Mouse (Mus musculus): ENCODE results near the gene Reck. TPM values are rescaled to one million over a fixed set of nuclear protein-coding genes. Genes with fewer than 3 reads are reported as not detected.

Gene Reck
- 3.9 TPM for polyA plus RNA-seq (2015; fragmentation: Illumina TruSeq; extraction: RNeasy Lipid Tissue Mini Kit (QIAGEN cat#74804); ENCODE audit: insufficient read depth, low read depth, low replicate concordance)

DNA sequence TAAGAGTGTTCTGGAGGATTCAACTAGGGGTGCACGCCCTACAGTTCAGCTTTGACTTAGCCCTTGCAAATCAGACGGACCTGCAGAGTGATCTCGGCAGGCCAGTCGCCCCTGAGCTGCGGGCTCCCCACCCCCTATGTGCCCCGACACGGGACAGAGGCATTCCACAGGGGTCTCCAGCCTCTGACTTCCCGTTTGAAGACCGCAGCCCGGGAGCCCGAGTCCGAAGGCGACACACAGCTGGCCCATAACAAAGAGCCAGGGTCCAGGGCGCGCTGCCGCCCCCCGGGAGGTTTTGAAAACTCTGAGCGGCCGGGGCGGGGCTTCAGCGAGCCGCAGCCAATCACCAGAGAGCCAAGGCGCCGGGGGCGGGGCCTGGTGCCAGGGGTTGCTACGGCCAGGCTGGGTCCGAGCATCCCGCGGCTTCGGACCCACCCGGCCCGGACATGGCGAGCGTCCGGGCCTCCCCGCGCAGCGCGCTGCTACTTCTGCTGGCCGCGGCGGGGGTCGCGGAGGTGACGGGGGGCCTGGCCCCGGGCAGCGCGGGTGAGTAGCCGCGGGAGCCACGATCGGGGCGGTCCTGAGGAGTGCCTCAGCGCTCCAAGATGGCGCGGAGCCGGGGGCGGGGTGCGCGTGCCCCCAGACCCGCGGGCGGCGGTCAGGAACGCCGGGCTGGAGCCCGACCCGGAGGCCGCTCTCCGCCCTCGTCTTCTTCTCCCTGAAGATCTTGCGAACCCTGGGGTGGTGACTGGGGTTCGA is at the start of gene Reck:
Gene Reck, plus strand, starts transcription at position 371 of the 759 bp plus-strand sequence.

DNA sequence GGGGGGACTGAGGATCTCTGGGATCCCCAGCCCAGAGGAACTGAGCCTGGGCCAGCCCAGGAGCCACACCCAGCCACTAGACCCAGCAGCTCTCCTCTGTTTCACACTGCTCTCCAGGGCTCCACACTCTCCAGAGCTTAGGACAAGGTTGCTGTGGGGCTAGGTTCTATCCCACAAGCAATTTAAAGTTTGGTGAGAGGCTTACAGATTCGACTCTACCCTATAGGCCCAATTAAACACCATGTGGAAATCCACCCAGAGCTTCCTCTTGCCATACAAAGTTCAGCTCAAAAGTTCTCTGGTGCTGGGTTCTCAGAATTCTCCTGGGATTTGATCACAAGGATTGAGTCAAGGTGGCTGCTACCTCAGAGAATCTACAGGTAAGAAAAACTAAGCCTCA is 35.2 kb upstream of the Reck start, which contains the start of gene Olfr157:
Gene Olfr157, minus strand, starts transcription at position 101 of the 400 bp plus-strand sequence.

DNA sequence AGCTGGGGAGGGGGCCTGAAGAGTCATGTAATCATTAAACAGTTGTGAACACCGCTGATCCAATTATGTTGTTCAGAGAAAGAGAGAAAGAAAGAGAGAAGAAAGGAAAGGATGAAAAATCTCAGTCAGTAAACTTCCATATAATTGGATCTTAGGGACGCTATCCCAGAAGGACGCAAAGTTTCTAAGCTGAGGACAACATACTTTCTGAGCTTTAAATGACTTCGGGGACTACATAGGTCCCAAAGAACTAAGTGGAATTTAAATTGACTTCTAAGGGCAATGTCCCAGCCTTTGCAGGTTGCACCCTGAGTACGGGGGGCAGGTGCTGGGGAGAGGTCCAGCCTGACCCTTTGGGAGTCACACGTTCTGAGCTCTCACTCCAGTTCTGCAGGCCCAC is 24.1 kb upstream of the Reck start, which contains the start of gene Olfr155:
Gene Olfr155, plus strand, starts transcription at position 301 of the 400 bp plus-strand sequence.

DNA sequence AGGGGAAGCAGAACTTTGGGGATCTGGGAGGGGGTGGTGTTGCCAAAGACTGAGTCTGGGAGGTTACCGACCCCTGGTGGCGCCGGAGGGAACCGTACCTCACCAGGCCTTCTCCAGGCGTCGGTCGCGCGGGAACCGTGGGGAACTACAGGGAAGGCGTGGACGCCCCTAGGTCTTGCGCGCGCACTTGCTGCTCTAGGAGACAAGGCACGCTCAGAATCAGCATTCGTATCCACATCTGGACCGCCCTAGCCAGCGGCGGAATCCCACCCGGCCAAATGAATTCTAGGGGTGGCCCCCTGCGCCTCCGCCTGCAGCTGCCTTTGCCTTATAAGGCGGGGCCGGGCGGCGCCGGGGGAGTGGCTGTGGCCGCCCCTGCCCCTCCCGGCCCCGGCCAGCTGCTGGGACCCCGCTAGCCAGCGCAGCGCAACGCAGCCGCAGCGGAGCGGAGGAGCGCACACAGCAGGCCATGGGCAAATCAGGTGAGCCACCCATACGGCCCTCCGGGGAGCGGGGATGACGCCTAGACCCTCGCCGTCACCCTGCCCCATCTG is 82.0 kb downstream of the Reck start, which contains the start of gene Glipr2:
Gene Glipr2, plus strand, starts transcription at position 110 of the 554 bp plus-strand sequence.

DNA sequence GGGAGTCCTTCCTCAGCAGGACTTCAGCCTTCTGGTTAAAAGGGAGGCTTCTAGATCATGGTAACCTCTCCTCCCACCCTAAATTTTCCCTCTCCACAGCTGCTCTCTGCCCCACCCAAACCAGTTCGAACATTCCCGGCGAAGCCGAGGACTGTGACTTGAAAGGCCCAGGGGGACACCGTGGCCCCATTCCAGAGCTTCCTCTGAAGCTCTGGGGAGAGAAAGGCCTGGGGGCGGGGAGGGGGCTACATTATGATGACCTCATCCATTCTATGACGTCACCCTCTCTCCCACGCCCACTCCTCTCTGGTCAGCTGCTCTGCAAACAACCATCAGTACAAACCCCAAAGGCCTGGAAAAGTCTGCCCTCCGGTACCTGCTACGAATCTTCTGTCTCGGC is 107.9 kb downstream of the Reck start, which contains the start of gene Ccin:
Gene Ccin, plus strand, starts transcription at position 303 of the 400 bp plus-strand sequence.

Other genes with a start within 250 kb of the Reck start
- gene Npr2, start 243.6 kb upstream of the Reck start, polyA plus RNA-seq (2015; fragmentation: Illumina TruSeq; extraction: RNeasy Lipid Tissue Mini Kit (QIAGEN cat#74804); ENCODE audit: insufficient read depth, low read depth, low replicate concordance): 10.7 TPM
- 1.1 TPM for gene Spag8, start 221.9 kb upstream of the Reck start, polyA plus RNA-seq (2015; fragmentation: Illumina TruSeq; extraction: RNeasy Lipid Tissue Mini Kit (QIAGEN cat#74804); ENCODE audit: insufficient read depth, low read depth, low replicate concordance)
- 22.0 TPM for gene Hint2, start 219.1 kb upstream of the Reck start, polyA plus RNA-seq (2015; fragmentation: Illumina TruSeq; extraction: RNeasy Lipid Tissue Mini Kit (QIAGEN cat#74804); ENCODE audit: insufficient read depth, low read depth, low replicate concordance)
- 1.8 TPM for gene Tmem8b, start 206.6 kb upstream of the Reck start, polyA plus RNA-seq (2015; fragmentation: Illumina TruSeq; extraction: RNeasy Lipid Tissue Mini Kit (QIAGEN cat#74804); ENCODE audit: insufficient read depth, low read depth, low replicate concordance)
- 0.20 TPM for gene Fam221b, start 206.4 kb upstream of the Reck start, polyA plus RNA-seq (2015; fragmentation: Illumina TruSeq; extraction: RNeasy Lipid Tissue Mini Kit (QIAGEN cat#74804); ENCODE audit: insufficient read depth, low read depth, low replicate concordance)
- not detected for gene Olfr70, start 174.7 kb upstream of the Reck start, polyA plus RNA-seq (2015; fragmentation: Illumina TruSeq; extraction: RNeasy Lipid Tissue Mini Kit (QIAGEN cat#74804); ENCODE audit: insufficient read depth, low read depth, low replicate concordance)
- gene Olfr71, start 165.3 kb upstream of the Reck start, polyA plus RNA-seq (2015; fragmentation: Illumina TruSeq; extraction: RNeasy Lipid Tissue Mini Kit (QIAGEN cat#74804); ENCODE audit: insufficient read depth, low read depth, low replicate concordance): not detected
- gene Hrct1, start 148.3 kb upstream of the Reck start, polyA plus RNA-seq (2015; fragmentation: Illumina TruSeq; extraction: RNeasy Lipid Tissue Mini Kit (QIAGEN cat#74804); ENCODE audit: insufficient read depth, low read depth, low replicate concordance): 3.5 TPM
- gene Spaar, start 145.5 kb upstream of the Reck start, polyA plus RNA-seq (2015; fragmentation: Illumina TruSeq; extraction: RNeasy Lipid Tissue Mini Kit (QIAGEN cat#74804); ENCODE audit: insufficient read depth, low read depth, low replicate concordance): 0.65 TPM
- not detected for gene Olfr159, start 104.5 kb upstream of the Reck start, polyA plus RNA-seq (2015; fragmentation: Illumina TruSeq; extraction: RNeasy Lipid Tissue Mini Kit (QIAGEN cat#74804); ENCODE audit: insufficient read depth, low read depth, low replicate concordance)
- gene Olfr156, start 51.6 kb upstream of the Reck start, polyA plus RNA-seq (2015; fragmentation: Illumina TruSeq; extraction: RNeasy Lipid Tissue Mini Kit (QIAGEN cat#74804); ENCODE audit: insufficient read depth, low read depth, low replicate concordance): not detected
- gene Olfr157, start 35.3 kb upstream of the Reck start, polyA plus RNA-seq (2015; fragmentation: Illumina TruSeq; extraction: RNeasy Lipid Tissue Mini Kit (QIAGEN cat#74804); ENCODE audit: insufficient read depth, low read depth, low replicate concordance): not detected
- gene Olfr155, start 24.0 kb upstream of the Reck start, polyA plus RNA-seq (2015; fragmentation: Illumina TruSeq; extraction: RNeasy Lipid Tissue Mini Kit (QIAGEN cat#74804); ENCODE audit: insufficient read depth, low read depth, low replicate concordance): not detected
- gene Glipr2, start 81.9 kb downstream of the Reck start, polyA plus RNA-seq (2015; fragmentation: Illumina TruSeq; extraction: RNeasy Lipid Tissue Mini Kit (QIAGEN cat#74804); ENCODE audit: insufficient read depth, low read depth, low replicate concordance): 4.0 TPM
- not detected for gene Ccin, start 108.0 kb downstream of the Reck start, polyA plus RNA-seq (2015; fragmentation: Illumina TruSeq; extraction: RNeasy Lipid Tissue Mini Kit (QIAGEN cat#74804); ENCODE audit: insufficient read depth, low read depth, low replicate concordance)
- gene Clta, start 128.9 kb downstream of the Reck start, polyA plus RNA-seq (2015; fragmentation: Illumina TruSeq; extraction: RNeasy Lipid Tissue Mini Kit (QIAGEN cat#74804); ENCODE audit: insufficient read depth, low read depth, low replicate concordance): 44.7 TPM
- 6.8 TPM for gene Gne, start 208.6 kb downstream of the Reck start, polyA plus RNA-seq (2015; fragmentation: Illumina TruSeq; extraction: RNeasy Lipid Tissue Mini Kit (QIAGEN cat#74804); ENCODE audit: insufficient read depth, low read depth, low replicate concordance)